Comparison of ENCODE assay signal across 13 mouse cellular contexts in genomic region chr7:134681729-134682527, GRCm38 (mm10).
"Had no signal": no experiment of that assay in that cellular context is flagged by ENCODE, and none has a peak within 500 bp of the region (broad histone marks: within the 10 kb centered on the region; RNA-seq: fewer than 3 reads in every experiment).

No protein-coding gene starts in this region.

- H3K4me3 ChIP-seq: layer of hippocampus, adult 2 months; limb, embryonic 13.5 days; midbrain, embryonic 12.5 days; neural tube, embryonic 13.5 days; stomach, embryonic 15.5 days had no signal

- H3K9ac ChIP-seq: limb, embryonic 13.5 days; liver, embryonic 14.5 days; midbrain, embryonic 12.5 days; neural tube, embryonic 13.5 days; stomach, embryonic 15.5 days had no signal

- H3K4me2 ChIP-seq: limb, embryonic 13.5 days; midbrain, embryonic 12.5 days; neural tube, embryonic 13.5 days; stomach, embryonic 15.5 days had no signal

- H3K36me3 ChIP-seq: midbrain, embryonic 12.5 days; neural tube, embryonic 13.5 days; stomach, embryonic 15.5 days had no signal

- H3K9me3 ChIP-seq: limb, embryonic 13.5 days; midbrain, embryonic 12.5 days; neural tube, embryonic 13.5 days; stomach, embryonic 15.5 days had no signal

- ATAC-seq: midbrain, embryonic 16.5 days had no signal

- H3K27ac ChIP-seq: layer of hippocampus, adult 2 months; limb, embryonic 13.5 days; liver, embryonic 14.5 days; midbrain, embryonic 12.5 days; neural tube, embryonic 13.5 days; stomach, embryonic 15.5 days had no signal

- DNase-seq: kidney, postnatal 10 days; kidney, postnatal 4 days; lung, adult 18-20 months; lung, postnatal 10 days; right cerebral cortex, postnatal 14 days; thymus, postnatal 4 days had no signal

- H3K27me3 ChIP-seq: limb, embryonic 13.5 days; midbrain, embryonic 12.5 days; neural tube, embryonic 13.5 days; stomach, embryonic 15.5 days had no signal
